Mouse (Mus musculus) mouse embryonic stem cell (cell line): ENCODE data around the gene Senp7.

Experiments
- in situ Hi-C, 2 experiments: fragments of 300-500 bp; cut with MboI; formaldehyde crosslinking; loops; 1 replicate in 1 of 2; 3 replicates in 1 of 2; pipeline ENCODE4 v1.14.3; 2019 to 2020; ENCODE audit warnings: low sequenced_read_pairs in 2 of 2, low pct_unique_long_range_greater_than_20kb in 1 of 2, mixed read lengths in 1 of 2; ENCODE audit not compliant: unreplicated experiment in 1 of 2

The Senp7 gene

GRCm38 (mm10) chr16:56116155-56116554 is 68.0 kb downstream of the Senp7 start:
- in situ Hi-C loops = no loop called here

DNA sequence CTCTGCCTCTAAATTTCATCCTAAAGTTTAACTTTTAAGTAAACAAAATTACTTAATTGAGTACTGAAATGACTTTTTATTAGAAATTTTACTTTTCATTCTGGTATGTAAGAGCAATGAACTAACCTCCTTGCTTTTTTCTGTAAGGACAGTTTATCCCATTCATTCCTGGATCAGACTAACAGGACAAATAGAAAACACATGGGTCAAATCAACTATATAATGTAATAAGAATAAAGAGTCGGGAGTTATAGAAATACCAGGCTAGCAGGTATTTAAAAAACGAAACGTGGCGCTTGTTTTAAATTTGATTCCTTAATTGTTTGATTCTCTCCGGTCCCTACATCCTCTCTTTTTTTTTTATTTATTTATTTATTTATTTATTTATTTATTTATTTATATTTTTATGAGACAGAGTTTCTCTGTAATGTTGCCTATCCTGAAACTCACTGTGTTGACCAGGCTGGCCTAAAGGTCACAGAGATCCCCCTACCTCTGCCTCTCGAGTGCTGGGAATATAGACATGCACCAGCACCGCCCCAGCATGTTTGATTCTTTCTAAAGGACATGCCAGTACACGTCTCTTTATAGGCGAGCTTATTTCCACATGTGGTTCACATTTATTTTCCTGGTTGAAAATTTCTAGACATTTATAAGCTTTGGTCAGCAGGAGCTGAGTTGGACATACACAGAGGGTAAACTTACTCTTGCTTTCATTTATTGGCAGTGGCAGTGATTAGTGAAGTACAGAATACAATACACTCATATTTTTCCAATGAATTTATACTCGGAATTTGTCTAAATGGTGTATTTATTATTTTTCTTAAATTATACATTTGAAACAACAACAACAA is 69.4 kb downstream of the Senp7 start:
- in situ Hi-C loops = no loop called here

- in situ Hi-C loops = no loop called here
These were observed 74.4 kb downstream of the Senp7 start for GRCm38 (mm10) chr16:56122517-56122916.

GRCm38 (mm10) chr16:56124045-56124444 is 75.9 kb downstream of the Senp7 start:
- in situ Hi-C loops = no loop called here

DNA sequence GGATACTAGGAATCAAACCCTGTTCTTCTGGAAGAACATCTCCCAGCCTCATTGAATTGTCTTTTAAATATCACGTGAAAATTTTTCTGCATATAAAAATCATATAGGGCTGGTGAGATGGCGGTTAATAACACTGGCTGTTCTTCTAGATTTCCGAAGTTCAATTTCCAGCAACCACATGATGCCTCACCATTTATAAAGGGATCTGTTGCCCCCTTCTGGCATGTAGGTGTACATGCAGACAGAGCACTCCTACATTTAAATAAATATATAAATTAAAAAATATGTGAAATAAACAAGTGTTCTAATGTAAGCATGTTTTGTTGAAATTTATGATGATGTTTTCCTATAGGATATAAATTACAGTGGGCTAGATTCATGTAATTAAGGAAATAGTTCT is 83.5 kb downstream of the Senp7 start:
- in situ Hi-C loops = loop anchor here in 1 of 2 experiments (10.0 kb wide), 1 partner anchor 187 kb away; no protein-coding TSS in a partner anchor

DNA sequence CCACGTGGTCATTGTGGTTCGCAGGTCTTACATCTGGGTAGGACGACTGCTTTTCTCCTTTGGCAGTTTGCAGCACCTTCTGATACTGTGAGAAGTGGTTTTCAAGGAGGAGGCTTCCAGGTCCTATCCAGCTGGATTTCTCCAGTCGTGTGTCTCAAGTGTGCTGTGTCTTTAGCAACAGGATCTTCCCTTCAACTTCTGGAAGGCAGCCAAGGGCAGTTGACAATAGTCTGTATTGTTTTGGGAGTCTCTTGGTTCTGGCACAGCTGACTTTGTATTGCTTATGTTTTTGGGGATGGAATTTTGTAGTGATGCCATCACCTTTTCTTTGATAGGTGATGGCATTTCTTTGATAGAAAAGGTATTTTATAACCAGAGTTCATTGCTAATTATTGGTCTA is 86.0 kb downstream of the Senp7 start:
- in situ Hi-C loops = loop anchor here in 1 of 2 experiments (10.0 kb wide), 1 partner anchor 189 kb away; no protein-coding TSS in a partner anchor

DNA sequence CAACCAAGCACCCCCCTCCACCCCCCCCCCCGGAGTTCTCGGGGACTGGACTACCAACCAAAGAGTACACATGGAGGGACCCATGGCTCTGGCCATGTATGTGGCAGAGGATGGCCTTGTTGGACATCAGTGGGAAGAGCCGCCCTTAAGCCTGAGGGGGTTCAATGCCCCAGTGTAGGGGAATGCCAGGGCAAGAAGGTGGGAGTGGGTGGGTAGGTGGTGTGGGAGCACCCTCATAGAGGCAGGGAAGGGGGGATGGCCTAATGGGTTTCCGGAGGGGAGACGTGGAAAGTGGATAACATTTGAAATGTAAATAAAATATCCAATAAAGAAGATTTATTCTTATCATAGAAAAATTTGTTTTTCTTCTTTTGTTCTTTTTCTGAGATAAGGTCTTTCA is 89.5 kb downstream of the Senp7 start:
- in situ Hi-C loops = loop anchor here in 1 of 2 experiments (10.0 kb wide), 1 partner anchor 193 kb away; no protein-coding TSS in a partner anchor

DNA sequence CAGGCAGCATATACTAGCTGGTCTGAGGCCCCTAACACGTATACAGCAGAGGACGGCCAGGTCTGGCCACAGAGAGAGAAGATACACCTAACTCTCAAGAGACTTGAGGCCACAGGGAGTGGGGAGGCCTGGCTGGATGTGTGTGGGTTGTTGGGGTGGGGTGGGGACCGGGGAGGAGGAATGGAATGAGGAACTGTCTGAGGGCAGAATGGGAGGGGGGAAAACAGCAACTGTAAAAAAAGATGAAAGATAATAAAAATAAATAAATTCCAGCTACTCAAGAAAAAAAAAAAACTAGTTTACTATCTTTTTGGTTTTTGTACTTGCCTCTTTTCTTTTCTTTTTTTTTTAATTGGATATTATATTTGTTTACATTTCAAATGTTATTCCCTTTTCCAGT is 91.8 kb downstream of the Senp7 start:
- in situ Hi-C loops = loop anchor here in 1 of 2 experiments (10.0 kb wide), 1 partner anchor 195 kb away; no protein-coding TSS in a partner anchor

GRCm38 (mm10) chr16:56144876-56145555 is 96.9 kb downstream of the Senp7 start:
- in situ Hi-C loops = no loop called here

DNA sequence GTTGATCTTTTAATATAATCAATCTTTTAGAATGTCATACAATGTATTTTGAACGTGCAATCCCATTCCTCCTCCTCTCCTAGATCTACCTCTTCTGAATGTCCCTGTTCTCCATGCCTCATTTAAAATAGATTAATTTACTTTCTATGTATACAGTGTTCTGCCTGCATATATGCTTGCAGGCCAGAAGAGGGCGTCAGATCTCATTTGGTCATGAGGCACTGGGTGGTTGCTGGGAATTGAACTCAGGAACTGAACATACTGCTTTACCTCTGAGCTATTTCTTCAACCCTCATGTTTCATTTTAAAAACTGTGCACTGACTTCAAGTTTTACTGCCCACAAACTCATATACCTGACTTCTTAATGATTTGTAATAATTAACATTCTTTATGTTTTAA is 99.5 kb downstream of the Senp7 start:
- in situ Hi-C loops = no loop called here

- in situ Hi-C loops = no loop called here
These were observed 115.3 kb downstream of the Senp7 start for GRCm38 (mm10) chr16:56163466-56163865.

- in situ Hi-C loops = no loop called here
These were observed 122.1 kb downstream of the Senp7 start for GRCm38 (mm10) chr16:56170247-56170646.

DNA sequence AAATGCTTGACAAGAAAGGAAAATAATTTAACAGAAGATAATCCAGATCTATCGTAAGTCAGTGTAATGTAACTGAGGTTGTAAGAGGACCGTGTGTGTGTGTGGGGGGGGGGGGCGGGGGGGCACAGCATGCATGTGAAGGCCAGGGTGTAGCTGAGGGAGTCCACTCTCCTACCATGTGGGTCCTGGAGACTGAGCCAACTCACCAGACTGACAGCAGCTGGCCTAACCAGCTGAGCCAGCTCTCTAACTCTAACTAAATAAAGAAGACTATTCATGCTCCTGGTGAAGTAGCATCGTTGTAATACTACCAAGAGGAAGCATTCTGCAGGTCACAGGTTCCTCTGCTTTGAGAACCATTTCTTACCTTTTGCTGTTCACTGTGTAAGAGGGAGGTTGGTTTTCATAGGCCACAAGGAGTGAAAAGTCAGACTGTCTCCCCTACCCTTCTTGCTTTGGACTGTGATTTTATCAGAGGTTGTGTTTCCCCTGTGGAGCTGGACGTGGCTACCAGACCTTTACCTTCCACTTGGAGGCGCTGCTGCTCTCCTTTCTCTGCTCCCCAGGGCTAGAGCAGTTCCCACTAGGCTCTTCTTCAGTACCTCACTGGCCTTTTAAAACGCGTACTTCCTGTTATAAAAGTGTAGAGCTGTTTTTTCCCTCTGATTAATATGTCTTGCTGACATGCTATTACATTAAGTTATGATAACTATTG is 127.9 kb downstream of the Senp7 start:
- in situ Hi-C loops = no loop called here

DNA sequence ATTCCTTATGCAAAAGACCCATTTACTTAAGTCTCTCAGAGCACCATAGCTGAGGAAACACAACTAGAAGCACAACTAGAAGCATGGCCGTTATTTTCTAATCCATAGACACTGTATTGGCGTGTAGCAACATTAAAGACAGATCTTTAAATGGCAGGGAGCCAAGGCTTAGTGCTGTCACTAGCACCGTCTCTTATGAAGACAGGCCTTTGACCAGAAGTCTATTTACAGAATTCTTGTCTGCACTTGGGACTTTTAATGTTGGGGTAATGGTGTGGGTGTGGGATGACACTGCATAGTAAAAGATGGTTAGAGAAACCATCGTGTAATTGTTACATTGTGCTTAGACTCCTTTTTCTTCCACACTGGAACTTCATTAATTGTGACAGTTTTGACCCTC is 138.7 kb downstream of the Senp7 start:
- in situ Hi-C loops = no loop called here

GRCm38 (mm10) chr16:56188198-56188597 is 140.1 kb downstream of the Senp7 start:
- in situ Hi-C loops = no loop called here

GRCm38 (mm10) chr16:56204051-56204450 is 155.9 kb downstream of the Senp7 start, which contains the start of gene Impg2:
TSS of gene Impg2 (plus strand) at chr16:56204313.
- in situ Hi-C loops = no loop called here

- in situ Hi-C loops = no loop called here
These were observed 164.6 kb downstream of the Senp7 start for GRCm38 (mm10) chr16:56212740-56213139.

- in situ Hi-C loops = no loop called here
These were observed 179.5 kb downstream of the Senp7 start for GRCm38 (mm10) chr16:56227686-56228085.

GRCm38 (mm10) chr16:56229455-56229854 is 181.3 kb downstream of the Senp7 start:
- in situ Hi-C loops = no loop called here
